Mouse (Mus musculus) erythroblast, embryonic 14.5 days (primary cell): ENCODE data around the gene Gja10.

Source experiments
- GATA1 ChIP-seq: IDR thresholded peaks from 2 replicates; pipeline ENCODE4 v1.6.1; 2012; ENCODE audit warnings: low read length, inconsistent platforms, mixed read lengths
- TAL1 ChIP-seq: IDR thresholded peaks from 3 replicates; pipeline ENCODE4 v1.6.1; 2012; ENCODE audit warnings: low read length, inconsistent platforms, mixed read lengths

- TF ChIP-seq TAL1 = no peak
- no peak for TF ChIP-seq GATA1
These were observed 38.1 kb downstream of the Gja10 start for GRCm38 (mm10) chr4:32564416-32564815.
